Mouse (Mus musculus): ENCODE data around the gene Tpi1.

Tpi1 gene

DNA sequence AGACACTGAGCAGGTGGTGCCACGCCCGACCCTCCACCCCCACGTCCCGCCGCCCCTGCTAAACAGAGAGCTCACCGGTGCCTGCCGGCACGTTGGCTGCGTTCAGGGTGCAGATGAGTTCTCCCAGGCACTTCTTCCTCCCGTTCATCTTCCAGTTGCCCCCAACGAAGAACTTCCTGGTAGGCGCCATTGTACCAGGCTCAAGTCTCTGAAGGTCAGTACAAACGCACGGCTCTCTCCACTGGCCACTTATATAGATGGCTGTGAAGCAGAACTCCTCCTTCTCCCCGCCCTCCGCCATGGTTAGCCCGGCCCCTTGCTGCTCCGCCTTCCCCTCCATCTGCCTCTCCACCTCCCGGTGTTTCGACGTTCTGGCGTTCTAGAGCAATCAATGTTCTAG, at the start of gene Tpi1:
TSS of gene Tpi1 (minus strand) at position 364 of the 400 bp plus-strand sequence.
- peak; percentile 89 to 92 for DNase-seq (ENCODE audit: low spot score in 2 of 2)

DNA sequence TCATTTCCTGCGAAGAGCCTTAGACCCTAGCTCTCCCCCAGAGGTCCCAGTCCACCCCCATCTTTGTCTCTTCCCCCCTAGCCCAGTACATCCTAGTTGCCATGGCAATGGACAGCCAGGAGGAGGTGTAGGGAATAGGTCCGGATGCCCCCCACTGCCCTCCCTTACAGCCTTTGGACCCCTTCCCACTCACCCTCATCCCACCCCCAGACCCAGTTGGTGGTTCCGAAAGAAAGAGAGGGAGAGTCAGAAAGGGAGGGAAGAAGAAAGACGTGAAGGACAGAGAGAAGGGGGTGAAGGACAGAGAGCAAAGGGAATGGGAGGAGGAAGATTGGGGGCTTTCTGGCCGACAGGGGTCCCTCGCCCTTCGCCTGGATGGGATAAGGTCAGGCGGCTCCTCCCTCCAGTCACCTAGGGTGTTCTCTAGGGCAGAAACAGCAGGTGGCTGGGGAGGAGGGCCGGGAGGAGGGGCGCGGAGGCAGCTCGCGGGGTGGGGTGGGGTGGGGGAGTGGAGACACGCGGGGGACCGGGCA, 49.1 kb upstream of the Tpi1 start:
- DNase-seq (ENCODE audit: low spot score in 2 of 2): no peak

DNA sequence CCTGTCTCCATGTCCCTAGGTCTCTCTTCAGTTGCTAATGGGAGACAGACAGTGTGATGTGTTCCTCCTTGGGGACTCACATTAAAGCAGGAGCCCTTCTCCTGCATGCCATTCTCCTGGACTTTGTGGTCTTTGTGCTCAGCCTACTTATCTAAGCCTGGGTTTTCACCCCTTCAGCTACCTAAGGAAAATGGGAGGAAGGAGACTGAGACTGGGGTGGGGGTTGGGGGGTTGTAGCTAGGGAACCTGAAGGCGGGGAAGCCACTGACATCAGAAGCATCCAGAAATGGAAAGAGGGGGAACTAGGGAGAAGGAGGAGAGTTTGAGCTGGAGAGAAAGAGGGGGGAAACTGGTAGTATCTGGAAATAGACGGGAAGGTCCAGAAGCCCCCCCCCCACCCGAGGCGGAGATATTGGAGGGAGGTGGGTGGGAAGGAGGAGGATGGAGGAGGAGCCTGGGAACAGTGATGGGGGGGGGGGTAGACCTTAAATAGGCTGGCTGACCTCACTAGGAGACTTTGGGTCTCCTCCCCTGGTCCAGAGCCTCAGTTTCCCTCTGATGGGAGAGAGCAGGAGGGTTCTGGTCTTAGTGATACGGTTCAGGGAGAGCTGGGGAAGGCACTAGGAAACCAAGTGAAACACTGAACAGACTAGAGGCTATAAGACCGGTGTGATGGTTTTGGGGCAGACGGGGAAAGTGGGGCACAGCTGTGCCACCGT, 48.5 kb upstream of the Tpi1 start:
- DNase-seq (ENCODE audit: low spot score in 2 of 2): no peak

DNA sequence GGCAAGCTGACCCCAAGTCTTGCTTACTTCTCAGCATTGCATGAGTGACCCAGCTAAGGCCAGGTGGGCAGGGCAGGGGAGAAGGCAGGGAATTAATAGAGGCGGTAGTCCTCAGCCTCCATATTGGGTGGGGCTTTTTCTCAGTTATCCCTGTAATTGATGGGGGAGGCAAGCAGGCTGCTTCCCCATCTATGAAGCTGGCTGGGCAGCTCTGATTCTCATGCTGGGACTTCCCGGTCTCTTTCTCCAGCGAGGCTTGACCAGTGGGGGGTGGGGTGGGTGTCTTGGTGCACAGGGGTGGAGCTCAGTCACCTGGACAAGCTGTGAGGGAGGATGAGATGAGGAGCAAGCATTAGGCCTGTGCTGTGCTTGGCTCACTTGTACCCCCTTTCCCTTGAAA, 47.7 kb upstream of the Tpi1 start:
- DNase-seq (ENCODE audit: low spot score in 2 of 2): no peak

- DNase-seq (ENCODE audit: low spot score in 2 of 2): no peak
These were observed 47.2 kb upstream of the Tpi1 start for GRCm38 (mm10) chr6:124861266-124861665.

- DNase-seq (ENCODE audit: low spot score in 2 of 2): no peak
These were observed 46.4 kb upstream of the Tpi1 start for GRCm38 (mm10) chr6:124860511-124860910.

GRCm38 (mm10) chr6:124859725-124860124, 45.6 kb upstream of the Tpi1 start:
- peak; percentile 81 to 93 for DNase-seq (ENCODE audit: low spot score in 2 of 2)

GRCm38 (mm10) chr6:124858561-124859318, 44.6 kb upstream of the Tpi1 start:
- peak in 1 of 2 experiments; percentile 60 for DNase-seq (ENCODE audit: low spot score in 2 of 2)

- no peak for DNase-seq (ENCODE audit: low spot score in 2 of 2)
These were observed 43.9 kb upstream of the Tpi1 start for GRCm38 (mm10) chr6:124857840-124858530.

- peak; percentile 69 to 84 for DNase-seq (ENCODE audit: low spot score in 2 of 2)
These were observed 43.1 kb upstream of the Tpi1 start, which contains the start of gene P3h3 for GRCm38 (mm10) chr6:124856916-124857839. P3h3 (minus strand) TSS chr6:124857752.

DNA sequence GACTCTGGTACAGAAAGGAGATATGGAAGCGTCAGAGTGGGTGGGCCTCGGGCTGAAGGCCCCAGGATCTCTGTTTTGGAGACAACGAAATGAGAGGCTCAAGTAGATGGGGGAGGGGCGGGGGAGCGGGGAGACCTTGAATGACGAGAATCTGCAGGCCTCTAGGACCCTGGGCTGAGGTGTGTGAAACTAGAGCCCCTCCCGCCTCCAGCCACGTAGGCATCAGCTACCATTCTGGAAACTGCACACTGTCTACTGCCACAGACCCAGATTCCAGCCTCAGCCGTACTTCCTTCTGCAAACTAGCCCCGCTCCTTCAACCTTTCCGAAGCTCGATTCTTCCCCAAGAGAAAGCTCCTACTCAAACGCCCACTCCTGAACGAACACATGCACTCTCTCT, 42.2 kb upstream of the Tpi1 start:
- no peak for DNase-seq (ENCODE audit: low spot score in 2 of 2)

- DNase-seq (ENCODE audit: low spot score in 2 of 2): no peak
These were observed 40.6 kb upstream of the Tpi1 start for GRCm38 (mm10) chr6:124854647-124855046.

DNA sequence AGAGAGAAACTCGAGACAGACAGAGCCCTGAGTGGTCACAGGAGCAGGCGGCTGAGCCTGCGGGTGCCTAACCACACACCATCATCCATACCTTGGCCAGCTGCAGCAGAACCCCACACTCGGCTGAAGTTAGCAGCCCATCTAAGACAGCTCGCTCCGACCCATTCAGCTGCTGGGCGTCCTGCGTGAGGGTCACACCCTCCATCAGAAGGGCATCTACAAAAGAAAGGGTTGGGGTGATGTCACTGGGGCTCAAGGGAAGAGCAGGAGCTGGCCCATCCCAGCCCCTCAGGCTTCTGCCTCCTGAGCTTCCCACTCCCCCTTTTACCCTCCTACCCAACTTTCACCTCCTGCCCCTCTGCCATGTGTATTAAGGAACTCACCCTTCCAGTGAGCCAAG, 36.4 kb upstream of the Tpi1 start:
- no peak for DNase-seq (ENCODE audit: low spot score in 2 of 2)

DNA sequence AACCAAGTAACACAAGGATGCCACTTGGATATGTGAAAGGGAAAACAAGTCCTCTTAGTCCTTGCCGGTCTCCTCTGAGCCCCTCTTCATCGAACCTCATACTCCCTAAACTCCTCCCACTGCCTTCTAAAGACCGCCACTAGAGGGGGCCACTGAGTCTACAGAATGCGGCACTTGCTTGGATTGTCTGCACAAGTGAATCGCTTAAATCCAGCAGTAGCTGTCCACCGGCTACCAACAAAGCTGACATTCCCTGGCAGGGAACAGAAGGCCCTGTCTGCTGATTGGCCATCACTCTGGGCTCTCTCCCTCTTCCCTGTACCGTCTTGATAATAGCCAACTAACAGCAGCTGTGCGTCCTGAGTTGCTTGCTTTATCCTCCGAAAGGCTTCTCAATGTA, 33.2 kb upstream of the Tpi1 start:
- DNase-seq (ENCODE audit: low spot score in 2 of 2): peak; percentile 87 to 96

GRCm38 (mm10) chr6:124840241-124841167, 26.4 kb upstream of the Tpi1 start, which contains the start of gene Gnb3:
Gnb3 (minus strand) TSS chr6:124840275.
- peak in 1 of 2 experiments; percentile 61 for DNase-seq (ENCODE audit: low spot score in 2 of 2)

DNA sequence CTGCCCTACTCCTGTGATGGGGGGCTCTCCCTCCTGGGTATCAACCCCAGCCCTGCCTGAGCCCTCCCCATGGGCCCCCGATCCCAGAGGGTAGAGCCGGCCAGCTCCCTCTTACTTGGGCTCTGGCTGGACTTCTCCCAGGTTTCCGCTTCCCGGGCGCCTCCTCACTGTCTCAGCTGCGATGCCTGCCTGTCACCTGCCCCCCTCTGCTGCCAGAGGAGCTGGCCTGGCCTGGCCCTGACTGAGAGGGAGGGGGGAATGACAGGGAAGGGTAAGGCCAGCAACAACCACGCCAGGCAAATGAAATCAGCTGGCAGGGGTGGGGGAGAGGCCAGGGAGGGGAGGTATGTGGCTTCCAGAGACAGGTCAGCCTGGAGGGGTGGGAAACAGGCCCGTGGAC, 25.7 kb upstream of the Tpi1 start:
- peak in 1 of 2 experiments; percentile 64 for DNase-seq (ENCODE audit: low spot score in 2 of 2)

DNA sequence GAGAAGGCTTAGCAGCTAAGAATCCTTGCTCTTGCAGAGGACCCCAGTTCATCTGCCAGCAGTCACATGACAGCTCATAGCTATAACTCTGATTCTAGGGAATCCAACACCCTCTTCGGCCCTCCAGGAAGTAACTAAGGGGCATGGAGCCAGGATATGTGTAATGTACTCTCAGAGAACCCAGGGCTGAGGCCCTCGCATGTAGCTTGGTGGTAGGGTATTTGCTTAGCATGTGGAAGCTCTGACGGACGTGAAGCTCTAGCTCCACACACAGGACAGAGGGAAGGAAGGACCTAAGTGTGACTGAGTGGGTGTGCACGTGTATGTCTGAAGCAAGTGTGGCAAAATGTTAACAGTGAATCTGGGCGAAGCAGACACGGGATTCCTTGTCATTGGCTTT, 22.3 kb upstream of the Tpi1 start:
- no peak for DNase-seq (ENCODE audit: low spot score in 2 of 2)

DNA sequence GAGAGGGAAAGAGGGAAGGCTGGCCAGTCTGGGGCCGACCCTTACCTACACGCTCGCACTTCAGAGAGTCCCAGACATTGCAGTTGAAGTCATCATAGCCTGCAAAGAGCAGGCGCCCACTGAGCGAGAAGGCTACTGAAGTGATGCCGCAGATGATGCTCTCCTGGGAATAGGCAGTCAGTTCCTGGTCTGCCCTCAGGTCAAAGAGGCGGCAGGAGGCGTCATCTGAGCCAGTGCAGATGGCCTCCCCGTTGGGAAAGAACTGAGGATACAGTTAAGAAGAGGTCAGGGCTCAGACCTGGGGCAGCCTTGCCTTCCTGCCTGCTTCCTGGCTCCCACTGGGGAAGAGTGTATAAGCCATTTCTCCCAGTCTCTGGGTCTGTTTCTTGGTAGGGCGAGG, 21.4 kb upstream of the Tpi1 start:
- peak in 1 of 2 experiments; percentile 62 for DNase-seq (ENCODE audit: low spot score in 2 of 2)

DNA sequence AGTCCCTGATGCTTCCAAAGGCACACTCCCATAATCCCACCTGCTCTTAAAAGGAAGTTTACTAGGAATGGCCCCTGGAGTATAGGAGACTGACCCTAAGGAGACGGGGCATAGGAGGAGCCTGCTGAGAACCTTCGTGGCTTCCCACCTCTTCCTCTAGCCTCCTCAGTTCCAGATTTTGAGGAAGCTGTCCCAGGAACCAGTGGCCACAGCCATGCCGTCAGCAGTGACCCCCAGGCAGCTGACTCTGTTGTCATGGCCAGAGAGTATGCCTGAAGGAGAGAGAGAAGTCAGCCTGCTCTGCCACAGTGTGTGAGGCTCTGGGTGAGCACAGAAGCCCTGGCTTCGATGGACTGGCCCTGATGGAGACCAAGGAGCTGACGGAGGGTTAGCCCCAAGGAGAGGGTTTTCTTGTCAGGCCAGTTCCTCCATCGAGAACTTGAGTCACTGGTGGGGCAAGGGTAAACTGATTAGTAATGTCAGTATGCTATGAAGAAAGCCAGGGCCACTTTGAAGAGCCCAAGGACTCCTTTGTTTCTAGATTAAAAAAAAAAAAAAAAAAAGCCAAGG, 20.5 kb upstream of the Tpi1 start:
- peak in 1 of 2 experiments; percentile 60 for DNase-seq (ENCODE audit: low spot score in 2 of 2)

DNA sequence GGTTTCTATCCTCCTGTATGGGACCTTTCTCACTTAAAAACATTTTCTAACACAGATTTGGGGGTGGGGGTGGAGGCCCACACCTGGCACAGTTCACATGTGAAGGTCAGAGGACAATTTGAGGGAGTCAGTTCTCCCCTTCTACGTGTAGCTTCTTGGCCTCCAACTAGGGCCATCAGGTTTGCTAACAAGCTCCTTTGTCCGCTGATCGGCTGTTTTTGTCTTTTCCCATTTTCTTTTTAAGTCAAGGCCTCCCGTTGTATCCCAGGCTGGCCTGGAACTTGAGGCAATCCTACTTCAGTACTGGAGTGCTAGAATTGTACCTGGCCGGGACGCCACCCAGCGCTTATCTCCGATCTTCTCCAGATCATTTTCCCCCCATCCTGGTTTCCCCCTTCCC, 17.6 kb upstream of the Tpi1 start:
- no peak for DNase-seq (ENCODE audit: low spot score in 2 of 2)
